In genomic region chr15:97809942-97810341, GRCm38 (mm10) we compare ENCODE assay signal across 13 mouse cellular contexts. TPM values are rescaled to one million over a fixed set of nuclear protein-coding genes. Genes with fewer than 3 reads are reported as not detected.
DNase-seq lines count a peak whose midpoint lies in the region; ATAC-seq and TF ChIP-seq lines count a peak whose summit lies in the region.
"Had no signal": no experiment of that assay in that cellular context is flagged by ENCODE, and none has a peak within 500 bp of the region (broad histone marks: within the 10 kb centered on the region; RNA-seq: fewer than 3 reads in every experiment).

No protein-coding gene starts in this region.

- H3K36me3 ChIP-seq in kidney, adult 2 months (ENCODE audit: control insufficient read depth, insufficient read depth, low read length), result no peaks in the 10 kb centered on the region
- peaks cover 45% of the 10 kb centered on the region for H3K36me3 ChIP-seq in kidney, embryonic 16.5 days (ENCODE audit: insufficient read depth, low read length)
- H3K36me3 ChIP-seq in ES-Bruce4 (ENCODE audit: control insufficient read depth, insufficient read depth, low read length, poor library complexity, severe bottlenecking), result no peaks in the 10 kb centered on the region
- peaks cover 60% of the 10 kb centered on the region for H3K36me3 ChIP-seq in lung, embryonic 14.5 days (ENCODE audit: insufficient read depth)
- H3K36me3 ChIP-seq in midbrain, embryonic 11.5 days (ENCODE audit: control insufficient read depth, insufficient read depth, low read length), result peaks cover 4% of the 10 kb centered on the region; the same call in 1 of the 2 replicates

- peak; percentile 76 for TF ChIP-seq CTCF in kidney, adult 2 months (conservative IDR thresholded peaks at IDR 0.05; ENCODE audit: insufficient read depth, insufficient read length, low read depth, low read length)
- TF ChIP-seq CTCF in ES-Bruce4 (IDR thresholded peaks at IDR 0.05; ENCODE audit: low read depth, low read length), result peak; percentile 24
- peak; percentile 67 for TF ChIP-seq CTCF in lung, embryonic 14.5 days (IDR thresholded peaks at IDR 0.05; ENCODE audit: low read depth)

- no peak for ATAC-seq in kidney, embryonic 16.5 days (ENCODE audit: low FRiP score, low TSS enrichment)
- no peak for ATAC-seq in lung, embryonic 14.5 days (ENCODE audit: insufficient read depth)
- no peak for ATAC-seq in midbrain, embryonic 11.5 days (ENCODE audit: low FRiP score)

- DNase-seq in kidney, adult 2 months, result peak; percentile 85
- peak; percentile 84 to 85 for DNase-seq in adrenal gland, postnatal 36 days
- peak; percentile 47 for DNase-seq in lung, embryonic 14.5 days
- no peak for DNase-seq in spleen, postnatal 36 days (ENCODE audit: low spot score in 2 of 2)
- no peak for DNase-seq in urinary bladder, postnatal 10 days (ENCODE audit: low spot score)
- DNase-seq in midbrain, embryonic 11.5 days (ENCODE audit: low spot score, missing footprints), result no peak
- DNase-seq: liver, embryonic 13.5 days had no signal

- no peak overlapping the region for H3K4me3 ChIP-seq in kidney, adult 2 months (ENCODE audit: insufficient read depth, low read depth, low read length)
- no peak overlapping the region for H3K4me3 ChIP-seq in kidney, embryonic 16.5 days (ENCODE audit: low read length)
- H3K4me3 ChIP-seq in ES-Bruce4 (ENCODE audit: low read depth, low read length), result no peak overlapping the region
- H3K4me3 ChIP-seq in lung, embryonic 14.5 days (ENCODE audit: low read depth, low read length), result no peak overlapping the region
- H3K4me3 ChIP-seq in midbrain, embryonic 11.5 days (ENCODE audit: low read depth, low read length), result no peak overlapping the region
- H3K4me3 ChIP-seq: embryonic facial prominence, embryonic 13.5 days; heart, embryonic 15.5 days; liver, embryonic 13.5 days; neural tube, embryonic 12.5 days; stomach, embryonic 15.5 days had no signal

- TF ChIP-seq POLR2A in kidney, adult 2 months (IDR thresholded peaks at IDR 0.05; ENCODE audit: low read depth, low read length), result no peak
- TF ChIP-seq POLR2A in ES-Bruce4 (IDR thresholded peaks at IDR 0.05; ENCODE audit: insufficient read depth, low read length), result no peak

- H3K9me3 ChIP-seq in kidney, embryonic 16.5 days (ENCODE audit: low read length), result no peaks in the 10 kb centered on the region
- no peaks in the 10 kb centered on the region for H3K9me3 ChIP-seq in ES-Bruce4 (replicated peaks; ENCODE audit: control insufficient read depth, insufficient read depth, low read length, poor library complexity, severe bottlenecking)
- H3K9me3 ChIP-seq in lung, embryonic 14.5 days (ENCODE audit: low read depth, low read length), result no peaks in the 10 kb centered on the region
- no peaks in the 10 kb centered on the region for H3K9me3 ChIP-seq in midbrain, embryonic 11.5 days (ENCODE audit: control insufficient read depth, low read length)
- H3K9me3 ChIP-seq: embryonic facial prominence, embryonic 13.5 days; heart, embryonic 15.5 days; liver, embryonic 13.5 days; neural tube, embryonic 12.5 days; stomach, embryonic 15.5 days had no signal

- no peak overlapping the region for H3K4me2 ChIP-seq in kidney, embryonic 16.5 days (replicated peaks; ENCODE audit: low read depth, low read length)
- no peak overlapping the region for H3K4me2 ChIP-seq in lung, embryonic 14.5 days
- no peak overlapping the region for H3K4me2 ChIP-seq in midbrain, embryonic 11.5 days
- H3K4me2 ChIP-seq: embryonic facial prominence, embryonic 13.5 days; heart, embryonic 15.5 days; liver, embryonic 13.5 days; neural tube, embryonic 12.5 days; stomach, embryonic 15.5 days had no signal

- H3K4me1 ChIP-seq in kidney, adult 2 months (ENCODE audit: control insufficient read depth, insufficient read depth, low read length), result peaks cover 28% of the 10 kb centered on the region
- H3K4me1 ChIP-seq in kidney, embryonic 16.5 days (ENCODE audit: insufficient read depth, low read length), result peaks cover 31% of the 10 kb centered on the region
- no peaks in the 10 kb centered on the region for H3K4me1 ChIP-seq in ES-Bruce4 (ENCODE audit: control insufficient read depth, insufficient read depth, low read length)
- peaks cover 12% of the 10 kb centered on the region for H3K4me1 ChIP-seq in lung, embryonic 14.5 days (ENCODE audit: insufficient read depth)
- peaks cover 4% of the 10 kb centered on the region for H3K4me1 ChIP-seq in midbrain, embryonic 11.5 days (ENCODE audit: control insufficient read depth, insufficient read depth, low read length)

- 68% methylated on average over 5 of the region's 5 CpGs for WGBS in kidney, adult 2 months
- 87% methylated on average over 5 of the region's 5 CpGs for WGBS in kidney, embryonic 16.5 days
- 91% methylated on average over 5 of the region's 5 CpGs for WGBS in lung, embryonic 14.5 days
- WGBS in midbrain, embryonic 11.5 days, result 89% methylated on average over 5 of the region's 5 CpGs

- no peak overlapping the region for H3K27ac ChIP-seq in kidney, adult 2 months (ENCODE audit: insufficient read depth, low read depth, low read length)
- no peak overlapping the region for H3K27ac ChIP-seq in kidney, embryonic 16.5 days (ENCODE audit: low read length)
- H3K27ac ChIP-seq in ES-Bruce4 (ENCODE audit: insufficient read depth, low read length), result no peak overlapping the region
- H3K27ac ChIP-seq in lung, embryonic 14.5 days (ENCODE audit: low read depth), result no peak overlapping the region
- H3K27ac ChIP-seq in midbrain, embryonic 11.5 days (ENCODE audit: low read depth, low read length), result no peak overlapping the region
- H3K27ac ChIP-seq: embryonic facial prominence, embryonic 13.5 days; heart, embryonic 15.5 days; liver, embryonic 13.5 days; neural tube, embryonic 12.5 days; stomach, embryonic 15.5 days had no signal

- no peak for TF ChIP-seq EP300 in ES-Bruce4 (IDR thresholded peaks at IDR 0.05; ENCODE audit: insufficient read depth, low read depth, low read length)

- no peaks in the 10 kb centered on the region for H3K27me3 ChIP-seq in kidney, adult 2 months (replicated peaks; ENCODE audit: control insufficient read depth, insufficient read depth, low read length)
- no peaks in the 10 kb centered on the region for H3K27me3 ChIP-seq in kidney, embryonic 16.5 days (ENCODE audit: insufficient read depth, low read length)
- no peaks in the 10 kb centered on the region for H3K27me3 ChIP-seq in ES-Bruce4 (ENCODE audit: control insufficient read depth, insufficient read depth, low read length, poor library complexity, severe bottlenecking)
- no peaks in the 10 kb centered on the region for H3K27me3 ChIP-seq in lung, embryonic 14.5 days (ENCODE audit: insufficient read depth, low read length)
- no peaks in the 10 kb centered on the region for H3K27me3 ChIP-seq in midbrain, embryonic 11.5 days (ENCODE audit: control insufficient read depth, insufficient read depth, low read length)
- H3K27me3 ChIP-seq: embryonic facial prominence, embryonic 13.5 days; heart, embryonic 15.5 days; liver, embryonic 13.5 days; neural tube, embryonic 12.5 days; stomach, embryonic 15.5 days had no signal

- H3K9ac ChIP-seq in kidney, embryonic 16.5 days (replicated peaks; ENCODE audit: low read length), result no peak overlapping the region
- H3K9ac ChIP-seq in ES-Bruce4 (ENCODE audit: low read depth, poor library complexity, severe bottlenecking), result no peak overlapping the region
- H3K9ac ChIP-seq in lung, embryonic 14.5 days, result no peak overlapping the region
- no peak overlapping the region for H3K9ac ChIP-seq in midbrain, embryonic 11.5 days (ENCODE audit: low read length)
- H3K9ac ChIP-seq: embryonic facial prominence, embryonic 13.5 days; heart, embryonic 15.5 days; liver, embryonic 13.5 days; neural tube, embryonic 12.5 days; stomach, embryonic 15.5 days had no signal

RNA-seq across cellular contexts. Expression of gene Slc48a1, which starts 31.6 kb away (rescaled TPM):
- 182 and 203 TPM in 2 replicates for polyA plus RNA-seq in kidney, adult 2 months (2012; rRNA removed)
- polyA plus RNA-seq in kidney, embryonic 16.5 days (2015; fragmentation: Nextera tagmentation; extraction: Ambion mirVana), result 81.7 and 81.9 TPM in 2 replicates
- polyA plus RNA-seq in ES-Bruce4 (2011; ENCODE audit: insufficient read depth, insufficient read length, low read depth, missing spikeins), result 16.0 and 17.2 TPM in 2 replicates
- total RNA-seq in adrenal gland, postnatal 36 days (2021), result 100 to 1,000 TPM; 107 to 130 TPM
- 25.3 and 32.7 TPM in 2 replicates for polyA plus RNA-seq in lung, embryonic 14.5 days (2014; fragmentation: Nextera tagmentation; extraction: Ambion mirVana)
- 32.6 and 33.6 TPM in 2 replicates for polyA plus RNA-seq in midbrain, embryonic 11.5 days (2014; fragmentation: Nextera tagmentation; extraction: Ambion mirVana)

RNA-seq across cellular contexts. Expression of gene Hdac7, which starts 34.4 kb away (rescaled TPM):
- 41.6 and 45.4 TPM in 2 replicates for polyA plus RNA-seq in kidney, adult 2 months (2012; rRNA removed)
- 37.3 and 40.0 TPM in 2 replicates for polyA plus RNA-seq in kidney, embryonic 16.5 days (2015; fragmentation: Nextera tagmentation; extraction: Ambion mirVana)
- polyA plus RNA-seq in ES-Bruce4 (2011; ENCODE audit: insufficient read depth, insufficient read length, low read depth, missing spikeins), result 14.4 and 16.9 TPM in 2 replicates
- 10 to 100 TPM; 63.5 to 67.2 TPM for total RNA-seq in adrenal gland, postnatal 36 days (2021)
- 43.8 and 51.2 TPM in 2 replicates for polyA plus RNA-seq in lung, embryonic 14.5 days (2014; fragmentation: Nextera tagmentation; extraction: Ambion mirVana)
- polyA plus RNA-seq in midbrain, embryonic 11.5 days (2014; fragmentation: Nextera tagmentation; extraction: Ambion mirVana), result 14.6 and 16.7 TPM in 2 replicates

RNA-seq across cellular contexts. Expression of gene Rapgef3, which starts 42.2 kb away (rescaled TPM):
- polyA plus RNA-seq in kidney, adult 2 months (2012; rRNA removed), result 136 and 184 TPM in 2 replicates
- 36.3 and 36.4 TPM in 2 replicates for polyA plus RNA-seq in kidney, embryonic 16.5 days (2015; fragmentation: Nextera tagmentation; extraction: Ambion mirVana)
- polyA plus RNA-seq in ES-Bruce4 (2011; ENCODE audit: insufficient read depth, insufficient read length, low read depth, missing spikeins), result 3.1 and 3.5 TPM in 2 replicates
- 10 to 100 TPM; 15.0 to 20.8 TPM for total RNA-seq in adrenal gland, postnatal 36 days (2021)
- polyA plus RNA-seq in lung, embryonic 14.5 days (2014; fragmentation: Nextera tagmentation; extraction: Ambion mirVana), result 14.3 and 17.5 TPM in 2 replicates
- polyA plus RNA-seq in midbrain, embryonic 11.5 days (2014; fragmentation: Nextera tagmentation; extraction: Ambion mirVana), result 3.0 and 3.2 TPM in 2 replicates

Comparison
In these comparisons a context has a peak if more than half of its experiments do, and no peak if none do; other contexts are left out.
1. DNase-seq: peak in kidney, adult 2 months (single experiment), adrenal gland, postnatal 36 days (2 of 2) and lung, embryonic 14.5 days (single experiment); none in spleen, postnatal 36 days (0 of 2), urinary bladder, postnatal 10 days (single experiment) and midbrain, embryonic 11.5 days (single experiment).
2. CTCF ChIP-seq: peak in every context shown above with its lines; median percentile 76 in kidney, adult 2 months; 67 in lung, embryonic 14.5 days; 24 in ES-Bruce4.